Mouse (Mus musculus): ENCODE data around the gene Gdap2. TPM values are rescaled to one million over a fixed set of nuclear protein-coding genes. Genes with fewer than 3 reads are reported as not detected.

The Gdap2 gene
- polyA plus RNA-seq, 1 experiment from 2014 or later, result 46.6 TPM

GRCm38 (mm10) chr3:100176031-100176430 lies 13.8 kb downstream of the Gdap2 start:
- no peak for ATAC-seq
- Histone ChIP-seq H3K36me3 (ENCODE audit: control insufficient read depth, insufficient read depth, low read length) (peaks cover 86% of the 10 kb centered on the region), H3K27ac (ENCODE audit: low read depth, low read length) (no peak overlapping the region)

DNA sequence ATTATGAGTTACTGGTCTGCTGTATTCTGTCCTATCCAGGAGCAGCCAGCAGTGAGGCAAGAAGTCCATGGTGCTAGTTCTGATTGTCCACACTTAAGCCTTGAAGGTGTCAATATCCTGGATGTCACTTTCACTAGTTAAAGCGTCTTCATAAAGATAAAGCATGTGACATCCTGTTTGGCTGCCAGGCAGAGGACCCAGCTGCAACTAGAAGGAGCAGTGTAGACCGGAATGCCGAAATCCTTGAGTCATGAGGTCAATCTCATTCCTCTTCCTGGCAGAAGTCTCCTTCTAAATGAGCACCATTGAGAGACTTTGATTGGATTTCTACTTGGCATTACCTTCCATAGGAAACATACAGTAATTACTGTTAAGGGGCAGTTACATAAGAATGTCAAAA lies 18.3 kb downstream of the Gdap2 start:
- H3K4me1 ChIP-seq (ENCODE audit: control insufficient read depth, insufficient read depth, low read length), result no peaks in the 10 kb centered on the region
- no peaks in the 10 kb centered on the region for H3K9me3 ChIP-seq (replicated peaks; ENCODE audit: control insufficient read depth, low read length)
- H3K36me3 ChIP-seq (ENCODE audit: control insufficient read depth, insufficient read depth, low read length), result peaks cover 74% of the 10 kb centered on the region
- H3K27me3 ChIP-seq (replicated peaks; ENCODE audit: control insufficient read depth, insufficient read depth, low read length), result no peaks in the 10 kb centered on the region
- H3K27ac ChIP-seq (ENCODE audit: low read depth, low read length), result no peak overlapping the region
- H3K4me2 ChIP-seq (ENCODE audit: low read length), result no peak overlapping the region
- DNase-seq (ENCODE audit: low spot score), result no peak
- H3K4me3 ChIP-seq (ENCODE audit: low read depth, low read length), result no peak overlapping the region
- 87% methylated on average over 3 of the region's 3 CpGs for WGBS
- no peak overlapping the region for H3K9ac ChIP-seq (ENCODE audit: low read length)
- ATAC-seq, result no peak

More at GRCm38 (mm10) chr3:100176031-100176430, 13.8 kb downstream of the Gdap2 start:
- Histone ChIP-seq H3K4me1 (ENCODE audit: control insufficient read depth, insufficient read depth, low read length) (no peaks in the 10 kb centered on the region), H3K4me3 (ENCODE audit: low read depth, low read length) (no peak overlapping the region), H3K4me2 (ENCODE audit: low read length) (no peak overlapping the region), H3K27me3 (replicated peaks; ENCODE audit: control insufficient read depth, insufficient read depth, low read length) (no peaks in the 10 kb centered on the region), H3K9ac (ENCODE audit: low read length) (no peak overlapping the region), H3K9me3 (replicated peaks; ENCODE audit: control insufficient read depth, low read length) (no peaks in the 10 kb centered on the region)
- DNase-seq (ENCODE audit: low spot score), result no peak
- WGBS, result 91% methylated on average over 2 of the region's 2 CpGs

- no peak overlapping the region for H3K4me3 ChIP-seq (ENCODE audit: low read depth, low read length)
- DNase-seq (ENCODE audit: low spot score), result peak; percentile 87
- no peak overlapping the region for H3K4me2 ChIP-seq (ENCODE audit: low read length)
- H3K9me3 ChIP-seq (replicated peaks; ENCODE audit: control insufficient read depth, low read length), result no peaks in the 10 kb centered on the region
- no peaks in the 10 kb centered on the region for H3K4me1 ChIP-seq (ENCODE audit: control insufficient read depth, insufficient read depth, low read length)
- H3K9ac ChIP-seq (ENCODE audit: low read length), result no peak overlapping the region
- 45% methylated on average over 1 of the region's 1 CpGs for WGBS
- H3K36me3 ChIP-seq (ENCODE audit: control insufficient read depth, insufficient read depth, low read length), result peaks cover 39% of the 10 kb centered on the region
- H3K27me3 ChIP-seq (replicated peaks; ENCODE audit: control insufficient read depth, insufficient read depth, low read length), result no peaks in the 10 kb centered on the region
- ATAC-seq, result peak; percentile 85
- H3K27ac ChIP-seq (ENCODE audit: low read depth, low read length), result no peak overlapping the region
Measured at GRCm38 (mm10) chr3:100189444-100189843, 27.3 kb downstream of the Gdap2 start.

DNA sequence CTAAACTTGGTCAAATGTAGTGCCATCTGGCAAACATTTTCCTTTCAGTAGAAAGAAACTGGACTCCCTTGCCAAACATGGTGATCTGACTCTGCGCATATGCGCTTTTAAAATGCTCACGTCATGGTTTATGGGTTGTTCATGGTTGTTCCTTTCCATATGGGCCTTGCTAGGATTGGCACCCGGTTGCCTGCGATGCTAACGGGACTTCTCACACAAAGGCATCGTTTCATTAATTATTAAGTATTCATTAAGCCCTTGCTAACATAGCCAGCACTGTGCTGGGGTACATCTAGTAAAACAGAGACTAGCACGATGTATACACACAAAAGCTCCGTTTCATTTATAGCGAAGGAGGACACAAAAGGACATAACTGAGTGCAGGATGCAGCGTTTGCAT lies 27.7 kb downstream of the Gdap2 start:
- H3K4me3 ChIP-seq (ENCODE audit: low read depth, low read length), result no peak overlapping the region
- peaks cover 39% of the 10 kb centered on the region for H3K36me3 ChIP-seq (ENCODE audit: control insufficient read depth, insufficient read depth, low read length)
- no peak overlapping the region for H3K9ac ChIP-seq (ENCODE audit: low read length)
- no peak overlapping the region for H3K4me2 ChIP-seq (ENCODE audit: low read length)
- H3K27me3 ChIP-seq (replicated peaks; ENCODE audit: control insufficient read depth, insufficient read depth, low read length), result no peaks in the 10 kb centered on the region
- no peak for DNase-seq (ENCODE audit: low spot score)
- 69% methylated on average over 11 of the region's 11 CpGs for WGBS
- H3K9me3 ChIP-seq (replicated peaks; ENCODE audit: control insufficient read depth, low read length), result no peaks in the 10 kb centered on the region
- peak; percentile 44; the same call in 1 of the 2 replicates for ATAC-seq
- no peak overlapping the region for H3K27ac ChIP-seq (ENCODE audit: low read depth, low read length)
- H3K4me1 ChIP-seq (ENCODE audit: control insufficient read depth, insufficient read depth, low read length), result no peaks in the 10 kb centered on the region

DNA sequence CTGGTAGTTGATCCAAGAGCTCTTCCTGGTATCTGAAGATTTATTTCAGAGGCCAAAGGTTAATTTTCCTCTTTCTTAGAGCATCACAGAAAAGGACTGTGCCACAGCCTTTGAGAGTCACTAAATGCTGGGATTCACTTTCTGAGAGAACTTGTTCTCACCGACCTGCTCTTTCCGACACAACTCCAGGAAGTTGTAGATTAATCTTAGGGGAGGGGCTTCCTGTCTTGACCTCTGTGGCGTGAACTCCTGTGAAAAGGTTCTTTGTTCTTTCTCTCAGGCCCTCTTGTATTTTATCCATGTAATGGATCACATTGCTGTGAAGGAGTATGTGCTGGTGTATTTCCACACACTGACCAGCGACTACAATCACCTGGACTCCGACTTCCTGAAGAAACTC lies 32.0 kb downstream of the Gdap2 start:
- WGBS, result 74% methylated on average over 5 of the region's 5 CpGs
- H3K27me3 ChIP-seq (replicated peaks; ENCODE audit: control insufficient read depth, insufficient read depth, low read length), result no peaks in the 10 kb centered on the region
- no peak overlapping the region for H3K9ac ChIP-seq (ENCODE audit: low read length)
- DNase-seq (ENCODE audit: low spot score) (no peak), ATAC-seq (no peak)
- no peak overlapping the region for H3K4me3 ChIP-seq (ENCODE audit: low read depth, low read length)
- H3K4me2 ChIP-seq (ENCODE audit: low read length), result no peak overlapping the region
- H3K36me3 ChIP-seq (ENCODE audit: control insufficient read depth, insufficient read depth, low read length), result peaks cover 54% of the 10 kb centered on the region
- H3K27ac ChIP-seq (ENCODE audit: low read depth, low read length), result no peak overlapping the region
- no peaks in the 10 kb centered on the region for H3K4me1 ChIP-seq (ENCODE audit: control insufficient read depth, insufficient read depth, low read length)
- H3K9me3 ChIP-seq (replicated peaks; ENCODE audit: control insufficient read depth, low read length), result no peaks in the 10 kb centered on the region

GRCm38 (mm10) chr3:100201554-100201953 lies 39.4 kb downstream of the Gdap2 start:
- no peak for ATAC-seq
- DNase-seq (ENCODE audit: low spot score), result no peak
- Histone ChIP-seq H3K27me3 (replicated peaks; ENCODE audit: control insufficient read depth, insufficient read depth, low read length) (no peaks in the 10 kb centered on the region), H3K4me2 (ENCODE audit: low read length) (no peak overlapping the region), H3K4me1 (ENCODE audit: control insufficient read depth, insufficient read depth, low read length) (no peaks in the 10 kb centered on the region), H3K36me3 (ENCODE audit: control insufficient read depth, insufficient read depth, low read length) (peaks cover 71% of the 10 kb centered on the region), H3K9ac (ENCODE audit: low read length) (no peak overlapping the region), H3K4me3 (ENCODE audit: low read depth, low read length) (no peak overlapping the region), H3K9me3 (replicated peaks; ENCODE audit: control insufficient read depth, low read length) (no peaks in the 10 kb centered on the region), H3K27ac (ENCODE audit: low read depth, low read length) (no peak overlapping the region)
- WGBS, result 92% methylated on average over 7 of the region's 7 CpGs

DNA sequence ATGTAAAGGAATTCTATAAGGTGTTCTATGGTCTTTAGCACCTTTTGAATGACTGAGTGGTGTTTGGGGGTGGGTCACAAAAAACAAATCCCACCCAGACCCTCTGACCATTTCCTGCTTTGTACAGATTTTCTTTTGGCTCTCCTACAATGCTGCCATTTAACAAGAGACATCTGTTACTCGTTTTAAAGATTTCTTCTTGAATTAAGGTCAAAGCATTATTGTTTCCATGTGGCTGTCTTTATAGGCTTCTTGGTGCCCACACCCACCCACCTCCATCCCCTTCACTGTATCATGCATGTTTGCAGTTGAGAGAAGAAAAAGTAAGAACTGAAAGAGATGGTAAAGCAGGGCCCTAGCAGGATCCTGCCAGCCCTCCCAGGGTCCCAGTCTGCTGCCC lies 44.8 kb downstream of the Gdap2 start:
- Histone ChIP-seq H3K4me2 (ENCODE audit: low read length) (no peak overlapping the region), H3K4me3 (ENCODE audit: low read depth, low read length) (no peak overlapping the region), H3K9ac (ENCODE audit: low read length) (no peak overlapping the region), H3K36me3 (ENCODE audit: control insufficient read depth, insufficient read depth, low read length) (peaks cover 47% of the 10 kb centered on the region), H3K9me3 (replicated peaks; ENCODE audit: control insufficient read depth, low read length) (no peaks in the 10 kb centered on the region), H3K27ac (ENCODE audit: low read depth, low read length) (no peak overlapping the region), H3K4me1 (ENCODE audit: control insufficient read depth, insufficient read depth, low read length) (no peaks in the 10 kb centered on the region), H3K27me3 (replicated peaks; ENCODE audit: control insufficient read depth, insufficient read depth, low read length) (no peaks in the 10 kb centered on the region)
- DNase-seq (ENCODE audit: low spot score) (no peak), ATAC-seq (no peak)
- WGBS, result 63% methylated on average over 1 of the region's 1 CpGs

DNA sequence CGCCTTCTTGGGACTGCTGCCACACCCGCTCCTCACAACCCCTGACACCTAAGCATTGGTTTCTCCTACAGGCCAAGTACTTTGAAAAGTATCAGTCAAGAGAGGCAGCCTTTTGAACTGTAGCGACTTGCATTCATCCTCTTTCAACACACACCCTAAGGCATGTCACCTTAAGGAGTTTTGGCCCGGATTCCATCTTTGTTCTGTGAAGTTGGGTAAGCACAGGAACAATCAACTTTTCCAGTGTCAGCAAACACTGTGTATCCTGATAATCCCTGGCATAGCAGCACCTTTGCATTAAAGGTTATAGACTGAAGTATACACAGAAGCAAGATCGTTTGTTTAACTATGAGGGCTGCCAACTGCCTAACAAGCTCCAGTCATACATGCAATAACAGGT lies 53.3 kb downstream of the Gdap2 start:
- no peaks in the 10 kb centered on the region for H3K27me3 ChIP-seq (replicated peaks; ENCODE audit: control insufficient read depth, insufficient read depth, low read length)
- no peaks in the 10 kb centered on the region for H3K4me1 ChIP-seq (ENCODE audit: control insufficient read depth, insufficient read depth, low read length)
- no peaks in the 10 kb centered on the region for H3K9me3 ChIP-seq (replicated peaks; ENCODE audit: control insufficient read depth, low read length)
- no peak overlapping the region for H3K4me3 ChIP-seq (ENCODE audit: low read depth, low read length)
- no peaks in the 10 kb centered on the region for H3K36me3 ChIP-seq (ENCODE audit: control insufficient read depth, insufficient read depth, low read length)
- no peak overlapping the region for H3K4me2 ChIP-seq (ENCODE audit: low read length)
- H3K9ac ChIP-seq (ENCODE audit: low read length), result no peak overlapping the region
- ATAC-seq (no peak), DNase-seq (ENCODE audit: low spot score) (no peak)
- WGBS, result 89% methylated on average over 5 of the region's 5 CpGs
- H3K27ac ChIP-seq (ENCODE audit: low read depth, low read length), result no peak overlapping the region

DNA sequence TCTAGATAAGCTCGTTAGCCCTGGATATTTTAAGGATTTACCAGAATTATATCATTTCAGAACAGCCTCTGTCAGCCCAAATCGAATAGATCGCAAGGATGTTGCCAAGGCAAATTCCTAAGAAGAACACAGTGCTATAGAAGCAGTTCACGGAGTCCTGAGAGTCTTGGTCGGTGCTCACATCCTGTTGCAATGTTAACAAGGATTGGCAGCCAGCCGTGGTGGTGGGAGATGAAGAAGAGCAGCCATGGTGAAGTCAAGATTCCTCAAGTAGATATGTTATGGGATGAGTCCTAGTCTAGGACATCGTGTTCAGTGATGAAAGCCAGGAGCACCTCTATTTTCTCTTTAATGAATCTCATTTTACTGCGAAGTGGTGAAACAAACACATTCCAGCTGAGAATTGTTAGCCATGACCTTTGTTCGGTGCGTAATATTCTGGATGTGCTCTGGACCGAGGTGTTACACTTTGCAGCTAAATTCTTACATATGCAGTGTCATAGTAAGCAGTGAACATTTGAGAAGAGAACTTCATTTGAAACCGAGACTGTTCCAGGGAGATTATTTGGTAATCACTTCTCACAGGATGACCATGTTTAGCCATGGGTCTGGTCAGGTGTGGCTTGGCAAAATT lies 63.3 kb downstream of the Gdap2 start:
- Histone ChIP-seq H3K4me3 (ENCODE audit: low read depth, low read length) (no peak overlapping the region), H3K9me3 (replicated peaks; ENCODE audit: control insufficient read depth, low read length) (no peaks in the 10 kb centered on the region), H3K27ac (ENCODE audit: low read depth, low read length) (no peak overlapping the region), H3K9ac (ENCODE audit: low read length) (no peak overlapping the region), H3K4me2 (ENCODE audit: low read length) (no peak overlapping the region), H3K4me1 (ENCODE audit: control insufficient read depth, insufficient read depth, low read length) (no peaks in the 10 kb centered on the region), H3K36me3 (ENCODE audit: control insufficient read depth, insufficient read depth, low read length) (no peaks in the 10 kb centered on the region), H3K27me3 (replicated peaks; ENCODE audit: control insufficient read depth, insufficient read depth, low read length) (no peaks in the 10 kb centered on the region)
- no peak for ATAC-seq
- DNase-seq (ENCODE audit: low spot score), result no peak
- 88% methylated on average over 12 of the region's 12 CpGs for WGBS
